Mouse (Mus musculus) lung, postnatal 4 days (tissue): ENCODE measurements around the gene Gas2l2.

Source experiments
- DNase-seq, 2 experiments: peaks; one replicate each; pipeline ENCODE4 v3.0.0; 2021

Gas2l2 gene

DNA sequence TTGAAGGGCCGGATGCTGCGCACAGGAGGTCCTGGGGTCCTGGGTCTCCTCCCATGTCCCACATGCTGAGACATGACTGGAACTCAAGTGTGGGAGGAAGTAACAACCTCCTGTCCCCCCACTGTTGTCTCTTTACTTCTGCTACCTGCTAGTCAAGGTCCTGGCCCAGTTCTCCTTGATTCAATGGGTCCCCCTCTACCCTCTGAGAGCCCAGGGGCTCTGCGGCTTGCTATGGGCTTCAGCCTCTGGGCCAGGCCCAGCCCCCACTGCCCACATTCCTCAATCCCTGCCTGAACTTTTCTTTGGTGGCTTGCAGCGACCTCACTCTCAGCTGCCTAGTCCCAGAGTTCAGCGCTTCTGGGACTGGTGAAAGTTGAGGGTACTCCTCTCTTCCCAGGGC, at the start of gene Gas2l2:
TSS of gene Gas2l2 (minus strand) at position 101 of the 400 bp plus-strand sequence.
- DNase-seq: no peak

DNA sequence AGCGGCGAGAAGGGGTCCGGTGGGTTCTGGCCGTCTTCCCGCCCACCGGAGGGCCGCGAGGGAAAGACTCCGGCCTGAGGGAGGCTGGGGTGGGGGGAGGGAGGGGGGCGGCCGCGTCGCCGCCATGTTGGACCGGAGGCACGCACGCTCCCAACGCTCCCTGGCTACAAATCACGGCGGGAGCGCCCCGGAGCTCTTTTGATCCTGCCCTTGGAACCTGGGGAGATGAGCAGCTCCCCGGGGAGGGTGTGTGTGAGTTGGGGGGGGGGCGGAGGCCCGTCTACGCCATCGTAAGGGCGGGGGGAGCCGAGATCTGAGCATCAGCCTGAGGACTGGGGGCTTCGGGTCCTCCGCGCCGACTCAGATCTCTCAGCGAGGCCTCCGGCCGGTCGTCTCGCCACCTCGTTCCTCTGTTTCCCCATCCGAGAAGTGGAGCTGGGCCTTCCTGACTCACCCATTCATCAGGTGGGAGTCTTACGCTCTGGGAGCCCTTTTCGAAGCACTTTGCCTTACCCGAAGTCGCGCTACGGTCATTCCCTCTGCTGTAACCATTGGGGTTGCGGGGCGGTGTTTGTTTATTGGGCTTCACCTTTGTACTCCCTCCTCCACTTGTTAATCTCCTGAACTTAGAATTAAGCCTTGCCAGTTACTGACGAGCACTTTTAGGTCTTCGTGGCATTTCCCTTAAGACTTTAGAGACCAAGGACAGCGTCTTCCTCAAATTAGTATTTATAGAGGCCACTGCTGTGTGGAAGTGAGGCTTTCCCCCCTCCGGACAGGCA, 44.2 kb upstream of the Gas2l2 start:
- no peak for DNase-seq

GRCm38 (mm10) chr11:83472324-83473234, 43.3 kb upstream of the Gas2l2 start, which contains the start of gene Taf15:
Gene Taf15 (plus strand): TSS chr11:83473086.
- peak; percentile 99 for DNase-seq

DNA sequence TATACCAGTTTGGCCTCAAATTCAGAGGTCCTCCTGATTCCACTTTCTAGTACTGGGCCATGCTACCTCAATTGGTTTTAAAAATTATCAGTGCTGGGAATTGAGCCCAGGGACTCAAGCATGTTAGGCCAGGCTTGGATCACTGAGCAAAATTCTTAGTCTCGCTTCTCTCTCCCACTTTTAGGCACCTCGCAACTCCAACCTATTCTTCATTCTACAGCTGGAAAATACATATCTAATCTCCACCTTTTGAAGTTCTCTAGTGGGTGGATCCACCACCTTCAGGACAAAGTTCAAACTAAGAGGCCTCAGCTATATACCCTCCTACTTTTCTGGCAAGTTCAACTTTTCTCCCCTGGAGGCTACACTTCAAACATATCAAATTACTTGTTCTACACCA, 42.5 kb upstream of the Gas2l2 start:
- no peak for DNase-seq

- peak in 1 of 2 experiments; percentile 2 for DNase-seq
Measured at GRCm38 (mm10) chr11:83468765-83469164, 39.5 kb upstream of the Gas2l2 start.

DNA sequence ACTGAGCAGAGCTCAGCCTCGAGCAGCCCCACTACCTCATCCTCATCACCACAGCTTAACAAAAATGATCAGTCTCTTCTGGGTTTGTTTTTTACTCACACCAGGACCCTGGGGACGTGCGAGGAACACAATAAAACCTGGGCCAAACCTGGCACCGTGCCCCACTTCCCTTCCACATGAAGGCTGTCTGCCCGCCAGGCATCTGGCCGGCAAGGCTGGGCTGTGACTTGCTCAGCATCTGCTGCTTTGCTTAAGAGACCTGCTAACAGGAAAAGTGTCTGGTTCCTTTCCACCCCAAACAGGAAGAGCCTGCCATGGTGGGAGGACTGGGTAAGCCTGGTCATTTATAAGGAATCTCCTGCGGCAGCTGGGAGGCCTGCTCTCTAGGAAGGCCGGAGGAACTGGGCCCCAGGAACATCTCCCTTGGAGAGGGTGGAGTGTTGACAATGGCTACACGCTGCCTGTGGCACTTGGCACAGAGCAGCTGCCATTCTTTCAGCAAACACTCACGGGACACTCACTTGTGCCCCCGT, 37.9 kb upstream of the Gas2l2 start:
- DNase-seq: peak; percentile 76 to 90

GRCm38 (mm10) chr11:83465976-83466375, 36.7 kb upstream of the Gas2l2 start:
- peak; percentile 47 to 79 for DNase-seq

GRCm38 (mm10) chr11:83462711-83463244, 33.5 kb upstream of the Gas2l2 start, which contains the start of gene Mmp28:
Gene Mmp28 (minus strand): TSS chr11:83463071.
- peak; percentile 74 to 78 for DNase-seq

DNA sequence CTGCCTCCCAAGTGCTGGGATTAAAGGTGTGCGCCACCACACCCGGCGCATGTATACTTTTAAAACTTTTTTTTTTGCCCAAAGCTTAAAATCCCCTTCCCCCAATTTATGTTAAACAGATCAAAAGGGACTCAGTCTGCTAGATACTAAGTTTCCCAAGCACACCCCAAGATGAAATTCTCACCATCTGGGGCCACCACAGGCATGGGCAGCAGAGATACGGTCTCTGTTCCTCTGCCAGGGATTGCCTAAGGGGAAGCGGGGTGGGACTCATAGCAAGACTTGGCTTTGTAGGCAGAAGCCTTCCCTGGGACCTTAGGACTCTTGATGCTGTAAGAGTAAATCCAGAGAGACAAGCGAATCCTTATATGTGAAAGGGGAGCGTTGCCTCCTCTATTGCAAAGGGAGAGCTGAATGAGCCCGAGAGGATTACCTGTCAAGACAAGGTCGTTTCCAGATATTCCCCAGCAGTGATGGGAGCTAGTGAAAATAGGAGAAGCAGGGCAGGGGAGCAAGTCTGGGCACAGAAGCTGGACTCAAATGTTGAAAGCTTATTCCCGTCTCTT, 32.3 kb upstream of the Gas2l2 start:
- no peak for DNase-seq

GRCm38 (mm10) chr11:83457912-83458601, 28.8 kb upstream of the Gas2l2 start:
- DNase-seq: no peak

DNA sequence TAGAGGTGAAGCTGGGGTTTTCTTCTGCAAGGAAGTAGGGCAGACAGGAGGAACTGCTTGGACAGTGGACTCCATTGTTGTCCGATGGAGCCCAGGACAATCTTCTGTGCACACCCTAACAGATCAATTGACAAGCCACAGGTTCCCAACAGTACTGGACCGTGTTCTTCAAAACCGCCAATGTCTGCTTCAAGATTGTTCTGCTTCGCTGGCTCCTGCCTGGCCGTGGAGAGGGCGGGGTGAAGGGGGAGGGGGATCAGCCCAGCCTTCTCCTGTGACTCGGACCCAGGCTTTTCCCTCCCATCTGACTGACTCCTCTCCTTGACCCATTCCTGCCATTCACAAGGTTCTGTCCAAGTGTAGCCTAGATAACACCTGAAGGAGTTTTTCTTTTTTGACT, 28.0 kb upstream of the Gas2l2 start:
- DNase-seq: no peak

- no peak for DNase-seq
Measured at GRCm38 (mm10) chr11:83455608-83456007, 26.4 kb upstream of the Gas2l2 start.

DNA sequence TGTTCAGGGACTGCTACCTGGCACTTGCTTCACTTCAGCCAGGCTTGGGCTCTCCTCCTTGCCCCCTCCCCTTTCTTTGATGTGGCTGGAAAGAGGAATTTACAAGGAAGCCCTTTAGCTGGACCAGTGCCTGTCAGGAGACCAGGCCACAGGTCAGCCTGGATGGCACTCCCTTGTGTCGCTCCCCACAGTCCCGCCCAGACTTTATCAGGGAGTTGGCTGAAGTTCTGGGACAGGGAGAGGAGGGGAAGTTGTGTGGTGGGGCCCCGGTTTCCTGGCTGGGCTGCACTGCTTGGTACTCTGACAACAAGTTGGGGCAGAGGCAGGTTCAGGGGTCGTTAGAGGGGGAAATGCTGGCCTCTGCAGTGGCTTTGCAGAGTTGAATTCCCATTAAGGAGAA, 25.3 kb upstream of the Gas2l2 start:
- peak; percentile 58 to 77 for DNase-seq

- DNase-seq: no peak
Measured at GRCm38 (mm10) chr11:83451281-83451680, 22.0 kb upstream of the Gas2l2 start.

GRCm38 (mm10) chr11:83450550-83450949, 21.3 kb upstream of the Gas2l2 start:
- no peak for DNase-seq

DNA sequence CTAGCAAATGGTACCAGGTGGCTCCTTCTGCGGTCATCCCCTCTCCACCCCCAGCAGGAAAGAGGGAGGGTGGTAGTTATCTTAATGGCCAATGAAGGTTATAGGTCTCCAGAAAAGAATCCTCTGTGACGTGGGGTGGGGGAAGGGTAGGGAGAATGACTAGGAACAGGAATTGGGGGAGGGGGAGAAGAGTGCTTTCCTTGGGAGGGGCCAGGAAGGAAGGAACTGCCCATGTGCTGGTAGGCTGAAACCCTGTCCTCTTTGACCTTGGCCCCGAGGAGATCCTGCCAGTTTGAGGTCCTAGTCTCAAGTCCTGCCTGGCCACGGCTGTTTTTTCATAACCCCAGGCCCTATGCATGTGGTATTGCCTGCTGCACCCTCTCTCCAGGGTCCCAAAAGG, 20.0 kb upstream of the Gas2l2 start:
- peak in 1 of 2 experiments; percentile 47 for DNase-seq

- peak; percentile 71 to 82 for DNase-seq
Measured at GRCm38 (mm10) chr11:83448927-83449236, 19.6 kb upstream of the Gas2l2 start.

DNA sequence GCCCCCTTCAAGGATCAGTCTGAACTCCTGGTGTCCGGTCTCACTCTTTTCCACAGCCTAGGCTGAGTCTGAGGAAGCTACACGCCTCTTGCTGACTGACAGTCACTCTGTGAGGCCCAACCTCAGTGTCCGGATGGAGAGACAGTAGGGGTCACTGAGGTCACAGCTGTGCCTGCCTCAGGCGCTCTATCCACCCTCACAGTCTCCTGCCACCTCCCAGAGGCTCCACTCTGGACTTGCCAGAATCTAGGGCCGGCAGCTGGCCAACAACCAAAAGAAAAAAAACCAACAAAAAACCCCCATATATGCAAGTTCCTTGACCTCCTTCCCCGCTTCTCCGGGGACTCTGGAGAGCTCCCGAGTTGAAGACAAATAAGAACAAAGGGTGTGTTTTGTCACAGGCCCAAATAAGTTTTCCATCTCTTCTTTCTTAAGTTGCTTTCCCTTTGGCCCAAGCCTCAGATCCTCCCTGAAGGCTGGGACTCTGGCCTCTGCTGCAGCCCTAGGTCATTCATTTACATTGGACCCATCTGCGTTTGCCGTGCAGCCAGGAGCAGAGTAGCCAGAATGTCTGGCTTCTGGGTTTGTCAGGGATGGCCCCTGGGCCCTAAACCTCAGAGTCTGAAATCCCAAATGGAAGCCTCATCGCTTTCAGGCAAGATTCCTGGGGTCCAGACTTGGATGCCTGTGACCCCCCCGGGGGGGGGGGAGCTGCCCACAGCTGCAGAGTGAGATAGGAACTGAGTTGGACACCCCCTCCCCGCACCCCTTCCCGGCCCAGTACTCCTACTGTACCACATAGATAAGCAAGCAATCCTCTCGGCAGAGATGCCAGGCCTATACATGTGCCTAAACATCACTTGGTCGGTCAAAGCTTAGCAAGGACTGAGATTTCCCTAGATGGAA, 19.0 kb upstream of the Gas2l2 start:
- peak; percentile 31 to 60 for DNase-seq

DNA sequence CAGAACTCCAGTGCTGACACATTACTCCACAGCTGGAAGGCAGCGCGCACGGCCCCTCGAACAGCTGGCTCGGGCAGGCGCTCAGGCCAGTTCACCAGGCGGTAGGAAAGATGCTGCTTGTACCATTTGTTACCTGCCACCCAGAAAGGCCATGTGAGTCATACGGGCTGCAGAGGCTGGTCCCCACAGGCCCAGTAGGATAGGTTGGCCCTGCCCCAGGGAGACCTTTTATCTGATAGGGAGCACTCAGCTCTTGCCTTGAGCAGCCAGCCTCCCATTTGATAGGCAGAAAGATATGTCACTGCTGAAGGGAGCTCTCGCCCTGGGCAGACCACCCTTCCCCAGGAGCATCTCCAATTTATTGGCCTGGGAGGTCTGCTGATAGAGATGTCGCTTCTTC, 18.4 kb upstream of the Gas2l2 start:
- DNase-seq: no peak

GRCm38 (mm10) chr11:83445001-83445400, 15.7 kb upstream of the Gas2l2 start:
- no peak for DNase-seq

DNA sequence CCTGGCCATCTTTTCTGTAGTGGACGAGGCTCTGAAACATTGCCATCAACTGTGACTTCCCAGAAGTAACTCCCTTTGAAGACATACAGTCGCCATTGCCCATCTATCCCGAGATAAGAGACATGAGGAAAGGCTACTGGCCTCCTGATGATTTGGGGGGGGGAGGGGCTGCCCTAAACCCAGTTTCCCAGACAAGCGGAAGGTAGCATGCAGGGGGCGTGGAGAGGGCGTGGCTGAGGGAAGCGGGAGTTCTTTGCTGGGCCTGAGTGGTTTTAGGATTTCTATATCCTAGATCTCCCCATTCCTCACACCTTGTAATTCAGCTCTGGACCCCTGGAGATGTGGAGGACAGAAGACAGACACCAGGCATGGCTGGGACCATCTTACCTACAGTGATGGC, 14.6 kb upstream of the Gas2l2 start:
- no peak for DNase-seq
